Mouse (Mus musculus) liver, embryonic 15.5 days (tissue): Measurements from ENCODE around the gene Ptprn. TPM values are rescaled to one million over a fixed set of nuclear protein-coding genes. Genes with fewer than 3 reads are reported as not detected.

Source experiments
- ATAC-seq: fragments of 200-750 bp; cut with Nextera tagmentation; 2 replicates; pipeline ENCODE4 v1.8.0; 2017; ENCODE audit warnings: moderate number of reproducible peaks, mild to moderate bottlenecking, moderate library complexity; ENCODE audit not compliant: insufficient read depth
- H3K27ac ChIP-seq: fragments of 300-500 bp; sonication (generic); replicated peaks from 2 replicates; pipeline ENCODE4 v1.5.1; 2015; ENCODE audit warnings: mild to moderate bottlenecking, inconsistent platforms
- H3K27me3 ChIP-seq: fragments of 300-500 bp; sonication (generic); 2 replicates; pipeline ENCODE4 v1.6.1; 2015; ENCODE audit warnings: mild to moderate bottlenecking, inconsistent platforms
- H3K36me3 ChIP-seq: fragments of 300-500 bp; sonication (generic); replicated peaks from 2 replicates; pipeline ENCODE4 v1.6.1; 2015; ENCODE audit warnings: moderate library complexity, mild to moderate bottlenecking, inconsistent platforms
- H3K4me1 ChIP-seq: fragments of 300-500 bp; sonication (generic); replicated peaks from 2 replicates; pipeline ENCODE4 v1.6.1; 2015; ENCODE audit warnings: inconsistent platforms
- H3K4me2 ChIP-seq: fragments of 300-500 bp; sonication (generic); 2 replicates; pipeline ENCODE4 v1.6.1; 2015; ENCODE audit warnings: moderate library complexity, mild to moderate bottlenecking, inconsistent platforms
- H3K4me3 ChIP-seq: fragments of 300-500 bp; sonication (generic); replicated peaks from 2 replicates; pipeline ENCODE4 v1.5.1; 2015; ENCODE audit warnings: mild to moderate bottlenecking, inconsistent platforms
- H3K9ac ChIP-seq: fragments of 300-500 bp; sonication (generic); 2 replicates; pipeline ENCODE4 v1.6.1; 2015; ENCODE audit warnings: moderate library complexity, mild to moderate bottlenecking, inconsistent platforms
- H3K9me3 ChIP-seq: fragments of 300-500 bp; sonication (generic); replicated peaks from 2 replicates; pipeline ENCODE4 v1.6.1; 2016; ENCODE audit warnings: inconsistent platforms
- WGBS: fragments of 180-500 bp; shearing (Covaris S2); methylation state at CpG from one replicate; pipeline ENCODE4 v1.1.7; 2015; ENCODE audit warnings: mixed read lengths; ENCODE audit not compliant: insufficient replicate concordance; 5-methylcytosine and 5-hydroxymethylcytosine counted together
- polyA plus RNA-seq: library from polyadenylated mRNA; unstranded; fragments of >200 nt; fragmentation: Nextera tagmentation; extraction: Ambion mirVana; gene quantifications from 2 replicates; pipeline ENCODE4 v1.2.1, GENCODE M21; 2015

Ptprn gene
- polyA plus RNA-seq, 1 experiment from 2014 or later: 0.13 TPM

GRCm38 (mm10) chr1:75251112-75251970, 13.0 kb downstream of the Ptprn start:
- Histone ChIP-seq H3K27me3 (peaks cover 6% of the 10 kb centered on the region; the same call in 1 of the 2 replicates), H3K4me1 (peaks cover 26% of the 10 kb centered on the region), H3K4me3 (peak overlapping the region; percentile 29), H3K27ac (peak overlapping the region; percentile 57), H3K36me3 (no peaks in the 10 kb centered on the region), H3K4me2 (peak overlapping the region; percentile 68), H3K9me3 (no peaks in the 10 kb centered on the region), H3K9ac (peak overlapping the region; percentile 35; the same call in 1 of the 2 replicates)
- ATAC-seq: peak; percentile 61
- WGBS: 8% methylated on average over 21 of the region's 22 CpGs

- H3K27me3 ChIP-seq: peaks cover 6% of the 10 kb centered on the region; the same call in 1 of the 2 replicates
- H3K4me1 ChIP-seq: peaks cover 26% of the 10 kb centered on the region
- 85% methylated on average over 3 of the region's 3 CpGs for WGBS
- no peaks in the 10 kb centered on the region for H3K36me3 ChIP-seq
- no peak overlapping the region for H3K4me3 ChIP-seq
- ATAC-seq: no peak
- no peak overlapping the region for H3K4me2 ChIP-seq
- H3K27ac ChIP-seq: no peak overlapping the region
- H3K9me3 ChIP-seq: no peaks in the 10 kb centered on the region
- no peak overlapping the region for H3K9ac ChIP-seq
Observed at GRCm38 (mm10) chr1:75250498-75250897, 13.8 kb downstream of the Ptprn start.

- peaks cover 15% of the 10 kb centered on the region for H3K36me3 ChIP-seq
- WGBS: 51% methylated on average over 9 of the region's 9 CpGs
- H3K4me3 ChIP-seq: no peak overlapping the region
- H3K4me2 ChIP-seq: no peak overlapping the region
- no peaks in the 10 kb centered on the region for H3K9me3 ChIP-seq
- ATAC-seq: no peak
- H3K27ac ChIP-seq: peak overlapping the region; percentile 29; the same call in 1 of the 2 replicates
- peaks cover 6% of the 10 kb centered on the region; the same call in 1 of the 2 replicates for H3K27me3 ChIP-seq
- H3K9ac ChIP-seq: no peak overlapping the region
- peaks cover 30% of the 10 kb centered on the region for H3K4me1 ChIP-seq
Observed at GRCm38 (mm10) chr1:75248041-75248772, 16.1 kb downstream of the Ptprn start.

- H3K36me3 ChIP-seq: peaks cover 18% of the 10 kb centered on the region
- ATAC-seq: no peak
- no peak overlapping the region for H3K27ac ChIP-seq
- 78% methylated on average over 16 of the region's 16 CpGs for WGBS
- H3K4me1 ChIP-seq: peaks cover 30% of the 10 kb centered on the region
- H3K9me3 ChIP-seq: no peaks in the 10 kb centered on the region
- no peak overlapping the region for H3K4me2 ChIP-seq
- H3K27me3 ChIP-seq: 0 out of 2 replicates have a peak, but pooled peaks cover 2% of the 10 kb centered on the region
- H3K9ac ChIP-seq: no peak overlapping the region
- H3K4me3 ChIP-seq: no peak overlapping the region
Observed at GRCm38 (mm10) chr1:75247071-75247930, 17.0 kb downstream of the Ptprn start.

- H3K27me3 ChIP-seq: no peaks in the 10 kb centered on the region
- H3K9me3 ChIP-seq: no peaks in the 10 kb centered on the region
- H3K4me1 ChIP-seq: peaks cover 18% of the 10 kb centered on the region
- WGBS: 31% methylated on average over 4 of the region's 4 CpGs
- H3K9ac ChIP-seq: no peak overlapping the region
- H3K36me3 ChIP-seq: peaks cover 32% of the 10 kb centered on the region
- H3K4me2 ChIP-seq: no peak overlapping the region
- no peak overlapping the region for H3K4me3 ChIP-seq
- no peak overlapping the region for H3K27ac ChIP-seq
- peak; percentile 29 for ATAC-seq
Observed at GRCm38 (mm10) chr1:75244836-75245235, 19.5 kb downstream of the Ptprn start.

- 82% methylated on average over 12 of the region's 12 CpGs for WGBS
- Histone ChIP-seq H3K36me3 (peaks cover 36% of the 10 kb centered on the region), H3K9ac (no peak overlapping the region), H3K4me3 (no peak overlapping the region), H3K27me3 (no peaks in the 10 kb centered on the region), H3K4me2 (no peak overlapping the region), H3K9me3 (no peaks in the 10 kb centered on the region), H3K27ac (no peak overlapping the region), H3K4me1 (peaks cover 18% of the 10 kb centered on the region)
- no peak; the same call in 1 of the 2 replicates for ATAC-seq
Observed at GRCm38 (mm10) chr1:75244175-75244826, 20.0 kb downstream of the Ptprn start.

- peaks cover 26% of the 10 kb centered on the region for H3K4me1 ChIP-seq
- no peak for ATAC-seq
- no peak overlapping the region for H3K9ac ChIP-seq
- H3K9me3 ChIP-seq: no peaks in the 10 kb centered on the region
- WGBS: 82% methylated on average over 14 of the region's 14 CpGs
- H3K36me3 ChIP-seq: peaks cover 40% of the 10 kb centered on the region
- no peaks in the 10 kb centered on the region for H3K27me3 ChIP-seq
- no peak overlapping the region for H3K4me2 ChIP-seq
- H3K27ac ChIP-seq: no peak overlapping the region
- H3K4me3 ChIP-seq: no peak overlapping the region
Observed at GRCm38 (mm10) chr1:75243411-75243810, 20.9 kb downstream of the Ptprn start.

- Histone ChIP-seq H3K9me3 (no peaks in the 10 kb centered on the region), H3K4me1 (peaks cover 51% of the 10 kb centered on the region), H3K27ac (peak overlapping the region; percentile 15; the same call in 1 of the 2 replicates), H3K4me3 (no peak overlapping the region), H3K9ac (no peak overlapping the region), H3K36me3 (peaks cover 39% of the 10 kb centered on the region), H3K4me2 (no peak overlapping the region), H3K27me3 (no peaks in the 10 kb centered on the region)
- WGBS: 89% methylated on average over 10 of the region's 10 CpGs
- ATAC-seq: no peak
Observed at GRCm38 (mm10) chr1:75239591-75239990, 24.7 kb downstream of the Ptprn start.

GRCm38 (mm10) chr1:75236117-75237050, 27.9 kb downstream of the Ptprn start, which contains the start of gene Dnajb2:
TSS of gene Dnajb2 (plus strand) at chr1:75236406.
- Histone ChIP-seq H3K4me3 (peak within 1 kb of the TSS; percentile 65), H3K9ac (peak within 1 kb of the TSS; percentile 81), H3K4me2 (peak within 1 kb of the TSS; percentile 90), H3K36me3 (peaks cover 20% of the 10 kb centered on the region; the same call in 1 of the 2 replicates), H3K9me3 (no peaks in the 10 kb centered on the region), H3K4me1 (peaks cover 69% of the 10 kb centered on the region), H3K27me3 (no peaks in the 10 kb centered on the region; the same call in 1 of the 2 replicates), H3K27ac (peak within 1 kb of the TSS; percentile 99)
- peak; percentile 97 for ATAC-seq
- 1% methylated on average over 64 of the region's 64 CpGs for WGBS
